Mouse (Mus musculus) ovary, adult 10 weeks (tissue): ENCODE results near the gene Ccdc80. TPM values are rescaled to one million over a fixed set of nuclear protein-coding genes. Genes with fewer than 3 reads are reported as not detected.

Experiments
- polyA plus RNA-seq: library from polyadenylated mRNA; stranded (reverse); fragments of 350-450 nt; fragmentation: Illumina TruSeq; extraction: RNeasy Lipid Tissue Mini Kit (QIAGEN cat#74804); gene quantifications from one replicate; pipeline ENCODE4 v1.2.3, GENCODE M21; 2014

The Ccdc80 gene
- 39.4 TPM for polyA plus RNA-seq

DNA sequence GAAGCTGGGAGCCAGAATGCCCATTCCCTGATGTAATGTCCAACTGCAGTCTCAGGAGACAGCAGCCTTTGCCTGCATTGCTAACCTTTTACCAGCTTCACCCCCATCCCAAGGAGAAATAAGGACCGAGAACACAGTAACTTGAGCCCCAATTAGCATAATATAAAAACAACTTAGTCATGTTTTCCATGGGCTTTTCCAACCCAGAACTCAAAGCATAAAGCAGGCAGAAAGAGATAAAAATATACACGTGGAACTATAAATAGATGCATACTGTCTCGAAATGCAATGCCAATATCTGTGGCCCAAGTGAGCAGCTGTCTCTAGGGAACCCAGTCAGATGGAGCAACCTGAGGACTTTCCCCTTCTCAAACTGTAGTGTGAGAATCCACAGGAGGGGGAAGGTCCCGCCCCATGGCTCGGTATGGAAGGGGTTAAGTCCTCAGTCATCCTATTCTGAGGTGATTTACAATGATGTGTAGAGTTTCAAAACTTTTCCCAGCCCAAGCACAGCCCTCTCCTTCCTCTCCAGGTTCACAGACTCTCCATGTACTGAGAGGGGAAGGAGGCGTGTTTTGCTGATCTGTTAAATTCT, at the start of gene Ccdc80:
Gene Ccdc80 (plus strand): TSS at position 266 of the 595 bp plus-strand sequence.

DNA sequence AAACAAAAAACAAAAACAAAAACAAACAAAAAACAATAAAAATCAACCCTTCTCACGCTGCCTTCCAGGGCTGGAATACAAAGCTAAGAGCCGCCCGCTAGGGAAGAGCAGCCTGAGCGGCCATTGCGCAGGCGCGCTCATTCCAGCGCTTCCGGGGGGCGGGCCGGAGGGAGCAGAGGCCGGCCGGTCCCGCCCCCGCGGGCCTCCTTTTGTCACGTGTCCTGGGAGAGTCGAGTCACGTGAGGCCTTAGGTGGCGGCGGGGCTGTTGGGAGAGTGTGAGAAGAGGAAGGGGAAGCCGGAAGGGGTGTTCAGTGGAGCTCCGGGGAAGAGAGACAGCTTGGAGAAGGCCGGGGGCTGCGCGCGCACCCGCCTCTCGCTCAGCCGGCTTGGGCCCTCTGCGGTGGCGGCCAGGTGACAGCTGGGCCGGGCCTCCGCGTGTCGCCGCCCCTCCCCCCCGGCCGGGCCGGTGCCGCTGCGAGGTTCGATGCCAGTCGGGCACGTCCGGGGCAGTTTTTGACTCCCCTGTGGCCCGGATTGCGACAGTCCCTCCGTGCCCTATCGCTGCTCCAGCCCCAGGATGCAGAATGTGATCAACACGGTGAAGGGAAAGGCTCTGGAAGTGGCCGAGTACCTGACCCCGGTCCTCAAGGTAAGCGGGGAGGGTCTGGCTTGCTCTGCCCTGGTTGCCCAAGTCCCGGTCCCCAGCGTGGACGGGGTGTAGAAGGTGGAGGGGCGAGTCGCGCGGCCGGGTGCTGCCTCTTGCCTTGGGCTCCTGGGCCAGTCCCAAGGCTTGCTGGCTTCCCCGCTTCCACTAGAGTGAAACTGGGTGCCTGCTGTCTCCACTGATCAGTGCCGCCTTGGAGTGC, 65.6 kb downstream of the Ccdc80 start, which contains the start of the genes Slc35a5 and Atg3:
Gene Slc35a5 (minus strand): TSS at position 185 of the 867 bp plus-strand sequence.
Gene Atg3 (plus strand): TSS at position 264 of the 867 bp plus-strand sequence.

Other genes with a start within 250 kb of the Ccdc80 start
- not detected for gene Cd200r2, start 226.3 kb upstream of the Ccdc80 start, polyA plus RNA-seq
- 0.88 TPM for gene Cd200r3, start 149.7 kb upstream of the Ccdc80 start, polyA plus RNA-seq
- gene Slc35a5, start 65.3 kb downstream of the Ccdc80 start, polyA plus RNA-seq = 59.2 TPM
- gene Atg3, start 65.4 kb downstream of the Ccdc80 start, polyA plus RNA-seq = 127 TPM
- gene Btla, start 130.9 kb downstream of the Ccdc80 start, polyA plus RNA-seq = 2.0 TPM